In the genomic region with DNA sequence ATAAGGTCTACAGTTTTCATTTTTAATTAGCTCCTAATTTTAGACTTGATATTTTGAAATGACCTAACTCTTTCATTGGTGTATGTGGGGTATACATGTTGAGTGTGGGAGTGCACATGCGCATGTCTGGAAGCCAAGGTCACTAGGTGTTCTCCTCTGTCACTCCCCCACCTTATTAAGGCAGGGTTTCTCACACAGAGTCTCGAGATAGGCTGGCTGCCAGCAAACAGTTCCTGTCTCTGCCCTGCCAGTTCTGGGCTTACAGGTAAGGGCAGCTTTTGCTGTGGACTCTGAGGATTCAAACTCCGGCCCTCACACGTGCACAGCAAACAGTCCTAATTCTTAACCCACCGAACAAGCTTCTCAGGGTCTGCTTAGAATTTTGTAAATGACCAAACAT, we compare ENCODE assay signal across 10 mouse cellular contexts. TPM values are rescaled to one million over a fixed set of nuclear protein-coding genes. Genes with fewer than 3 reads are reported as not detected.
DNase-seq lines count a peak whose midpoint lies in the region; ATAC-seq and TF ChIP-seq lines count a peak whose summit lies in the region.
"Had no signal": no experiment of that assay in that cellular context is flagged by ENCODE, and none has a peak within 500 bp of the region (broad histone marks: within the 10 kb centered on the region; RNA-seq: fewer than 3 reads in every experiment).

No protein-coding gene starts in this region.

- H3K9me3 ChIP-seq in heart, postnatal 0 days (replicated peaks; ENCODE audit: control insufficient read depth, low read length): no peaks in the 10 kb centered on the region
- no peaks in the 10 kb centered on the region for H3K9me3 ChIP-seq in stomach, postnatal 0 days (ENCODE audit: control insufficient read depth, low read length)
- no peaks in the 10 kb centered on the region for H3K9me3 ChIP-seq in forebrain, embryonic 10.5 days
- no peaks in the 10 kb centered on the region for H3K9me3 ChIP-seq in liver, embryonic 11.5 days (ENCODE audit: control insufficient read depth, low read length)
- H3K9me3 ChIP-seq: hindbrain, embryonic 15.5 days; limb, embryonic 10.5 days had no signal

- WGBS in heart, postnatal 0 days: 41% methylated on average over 5 of the region's 5 CpGs
- 55% methylated on average over 5 of the region's 5 CpGs for WGBS in stomach, postnatal 0 days
- 88% methylated on average over 5 of the region's 5 CpGs for WGBS in forebrain, embryonic 10.5 days
- 81% methylated on average over 5 of the region's 5 CpGs for WGBS in liver, embryonic 11.5 days

- no peak overlapping the region for H3K4me3 ChIP-seq in heart, postnatal 0 days (ENCODE audit: low read depth, low read length)
- no peak overlapping the region for H3K4me3 ChIP-seq in stomach, postnatal 0 days (ENCODE audit: low read depth, low read length)
- H3K4me3 ChIP-seq in forebrain, embryonic 10.5 days: no peak overlapping the region
- H3K4me3 ChIP-seq in liver, embryonic 11.5 days (ENCODE audit: low read depth, low read length): no peak overlapping the region
- H3K4me3 ChIP-seq: hindbrain, embryonic 15.5 days; limb, embryonic 10.5 days had no signal

- peaks cover 26% of the 10 kb centered on the region for H3K4me1 ChIP-seq in heart, postnatal 0 days (ENCODE audit: control insufficient read depth, insufficient read depth)
- H3K4me1 ChIP-seq in stomach, postnatal 0 days (replicated peaks; ENCODE audit: control insufficient read depth, insufficient read depth): no peaks in the 10 kb centered on the region
- H3K4me1 ChIP-seq in forebrain, embryonic 10.5 days: no peaks in the 10 kb centered on the region
- H3K4me1 ChIP-seq in liver, embryonic 11.5 days (replicated peaks; ENCODE audit: control insufficient read depth, insufficient read depth, low read length): peaks cover 5% of the 10 kb centered on the region; the same call in 1 of the 2 replicates
- H3K4me1 ChIP-seq: hindbrain, embryonic 15.5 days had no signal

- no peaks in the 10 kb centered on the region for H3K36me3 ChIP-seq in heart, postnatal 0 days (replicated peaks; ENCODE audit: control insufficient read depth, insufficient read depth, low read length)
- 0 out of 2 replicates have a peak, but pooled peaks cover 2% of the 10 kb centered on the region for H3K36me3 ChIP-seq in stomach, postnatal 0 days (ENCODE audit: control insufficient read depth, insufficient read depth, low read length)
- peaks cover 22% of the 10 kb centered on the region for H3K36me3 ChIP-seq in forebrain, embryonic 10.5 days (replicated peaks)
- H3K36me3 ChIP-seq in liver, embryonic 11.5 days (ENCODE audit: control insufficient read depth, insufficient read depth, low read length): no peaks in the 10 kb centered on the region; the same call in 1 of the 2 replicates
- H3K36me3 ChIP-seq: hindbrain, embryonic 15.5 days had no signal

- peak overlapping the region; percentile 62 for H3K27ac ChIP-seq in heart, postnatal 0 days (ENCODE audit: low read depth)
- no peak overlapping the region for H3K27ac ChIP-seq in stomach, postnatal 0 days (replicated peaks)
- H3K27ac ChIP-seq in forebrain, embryonic 10.5 days: no peak overlapping the region
- no peak overlapping the region for H3K27ac ChIP-seq in liver, embryonic 11.5 days (ENCODE audit: low read depth, low read length)
- H3K27ac ChIP-seq: hindbrain, embryonic 15.5 days; limb, embryonic 10.5 days had no signal

- no peak for TF ChIP-seq CTCF in heart, postnatal 0 days (IDR thresholded peaks at IDR 0.05; ENCODE audit: low read depth)
- TF ChIP-seq CTCF in stomach, postnatal 0 days (IDR thresholded peaks at IDR 0.05; ENCODE audit: low read depth): no peak

- no peak for TF ChIP-seq EP300 in heart, postnatal 0 days (IDR thresholded peaks at IDR 0.05; ENCODE audit: low read depth)
- TF ChIP-seq EP300 in stomach, postnatal 0 days (optimal IDR thresholded peaks at IDR 0.05): no peak

- H3K27me3 ChIP-seq in heart, postnatal 0 days (ENCODE audit: control insufficient read depth, insufficient read depth, low read length): no peaks in the 10 kb centered on the region
- no peaks in the 10 kb centered on the region for H3K27me3 ChIP-seq in stomach, postnatal 0 days (ENCODE audit: control insufficient read depth, insufficient read depth, low read length)
- H3K27me3 ChIP-seq in forebrain, embryonic 10.5 days (ENCODE audit: poor library complexity, severe bottlenecking): no peaks in the 10 kb centered on the region
- H3K27me3 ChIP-seq in liver, embryonic 11.5 days (replicated peaks; ENCODE audit: control insufficient read depth, insufficient read depth, low read length): no peaks in the 10 kb centered on the region
- H3K27me3 ChIP-seq: hindbrain, embryonic 15.5 days had no signal

- peak; percentile 31 to 48 for DNase-seq in lung, adult 18-20 months
- DNase-seq in lung, postnatal 4 days: no peak
- DNase-seq in cerebellum, postnatal 14 days: peak; percentile 44 to 69
- peak; percentile 69 for DNase-seq in heart, postnatal 0 days (ENCODE audit: low spot score)
- DNase-seq in stomach, postnatal 0 days (ENCODE audit: low spot score): peak; percentile 73
- no peak for DNase-seq in forebrain, embryonic 10.5 days (ENCODE audit: extremely low spot score, low spot score)
- no peak for DNase-seq in liver, embryonic 11.5 days (ENCODE audit: low spot score)

- no peak overlapping the region for H3K4me2 ChIP-seq in heart, postnatal 0 days (ENCODE audit: low read depth, low read length)
- H3K4me2 ChIP-seq in stomach, postnatal 0 days (replicated peaks; ENCODE audit: low read depth): no peak overlapping the region
- no peak overlapping the region for H3K4me2 ChIP-seq in liver, embryonic 11.5 days
- H3K4me2 ChIP-seq: hindbrain, embryonic 15.5 days had no signal

- peak; percentile 76 for ATAC-seq in heart, postnatal 0 days (ENCODE audit: insufficient read depth, low read depth)
- peak; percentile 59; the same call in 1 of the 2 replicates for ATAC-seq in stomach, postnatal 0 days (ENCODE audit: low FRiP score, low TSS enrichment)
- no peak for ATAC-seq in monocyte, adult 5-6 weeks (replicated peaks; ENCODE audit: insufficient number of reproducible peaks, low FRiP score, low TSS enrichment, poor library complexity, severe bottlenecking)
- no peak for ATAC-seq in liver, embryonic 11.5 days (replicated peaks; ENCODE audit: low FRiP score)

- H3K9ac ChIP-seq in heart, postnatal 0 days (replicated peaks; ENCODE audit: low read depth, low read length): no peak overlapping the region
- no peak overlapping the region for H3K9ac ChIP-seq in stomach, postnatal 0 days (ENCODE audit: low read length)
- H3K9ac ChIP-seq in liver, embryonic 11.5 days (ENCODE audit: low read depth, low read length): no peak overlapping the region
- H3K9ac ChIP-seq: hindbrain, embryonic 15.5 days had no signal

RNA-seq across cellular contexts. Expression of a gene that starts 14.8 kb away (rescaled TPM):
- 81.7 and 84.3 TPM in 2 replicates for total RNA-seq in heart, postnatal 0 days (2014; rRNA removed; ENCODE audit: low replicate concordance)
- 272 and 277 TPM in 2 replicates for polyA plus RNA-seq in heart, postnatal 0 days (2015; fragmentation: Nextera tagmentation; extraction: Ambion mirVana)
- 231 and 250 TPM in 2 replicates for polyA plus RNA-seq in stomach, postnatal 0 days (2015; fragmentation: Nextera tagmentation; extraction: Ambion mirVana)
- 158 to 337 TPM (median 282 TPM) in 3 replicates for total RNA-seq in monocyte, adult 5-6 weeks (2017)
- 241 and 247 TPM in 2 replicates for polyA plus RNA-seq in forebrain, embryonic 10.5 days (2016; fragmentation: Nextera tagmentation; extraction: Ambion mirVana)
- 190 and 213 TPM in 2 replicates for polyA plus RNA-seq in liver, embryonic 11.5 days (2014; fragmentation: Nextera tagmentation; extraction: Ambion mirVana)

Comparison
In these comparisons a context has a peak if more than half of its experiments do, and no peak if none do; other contexts are left out.
1. DNase-seq: peak in lung, adult 18-20 months (2 of 2), cerebellum, postnatal 14 days (2 of 2), heart, postnatal 0 days (single experiment) and stomach, postnatal 0 days (single experiment); none in lung, postnatal 4 days (0 of 2), forebrain, embryonic 10.5 days (single experiment) and liver, embryonic 11.5 days (single experiment).
2. ATAC-seq: peak in heart, postnatal 0 days (single experiment) and stomach, postnatal 0 days (single experiment); none in monocyte, adult 5-6 weeks (single experiment) and liver, embryonic 11.5 days (single experiment).